Mouse (Mus musculus) MEL (cell line): ENCODE data around the gene Ephb2.

Source experiments
- CHD1 ChIP-seq: IDR thresholded peaks from 2 replicates; pipeline ENCODE4 v1.6.1; 2012; ENCODE audit warnings: low read depth, mild to moderate bottlenecking, inconsistent platforms, low read length, improper control_type of control experiment
- CTCF ChIP-seq, 3 experiments: IDR thresholded peaks in 2 of 3; conservative IDR thresholded peaks in 1 of 3; 2 replicates each; pipeline ENCODE4 v1.5.1; 2011 to 2012; ENCODE audit warnings: low read length in 3 of 3, low read depth in 2 of 3, mild to moderate bottlenecking in 2 of 3, improper control_type of control experiment in 1 of 3, inconsistent platforms in 1 of 3, mixed read lengths in 1 of 3, moderate library complexity in 1 of 3; ENCODE audit not compliant: control insufficient read depth in 1 of 3, insufficient read depth in 1 of 3, poor library complexity in 1 of 3, severe bottlenecking in 1 of 3
- GATA1 ChIP-seq: IDR thresholded peaks from 2 replicates; pipeline ENCODE4 v1.6.1; 2011; ENCODE audit warnings: low read depth, low read length, improper control_type of control experiment
- MAZ ChIP-seq: IDR thresholded peaks from 2 replicates; pipeline ENCODE4 v1.6.1; 2012; ENCODE audit warnings: low read depth, mild to moderate bottlenecking, inconsistent platforms, low read length, improper control_type of control experiment
- MXI1 ChIP-seq: IDR thresholded peaks from 2 replicates; pipeline ENCODE4 v1.6.1; 2011; ENCODE audit warnings: mild to moderate bottlenecking, low read depth, low read length, improper control_type of control experiment
- MYC ChIP-seq: IDR thresholded peaks from 2 replicates; pipeline ENCODE4 v1.6.1; 2011; ENCODE audit warnings: low read depth, mild to moderate bottlenecking, low read length, improper control_type of control experiment, moderate library complexity
- NRF1 ChIP-seq: IDR thresholded peaks from 2 replicates; pipeline ENCODE4 v1.6.1; 2014; ENCODE audit warnings: low read depth, mild to moderate bottlenecking, inconsistent platforms, low read length, improper control_type of control experiment, moderate library complexity; ENCODE audit not compliant: poor library complexity, insufficient read depth, severe bottlenecking
- POLR2A ChIP-seq, 2 experiments: IDR thresholded peaks; 2 replicates each; pipeline ENCODE4 v1.6.1; 2011 to 2012; ENCODE audit warnings: low read length in 2 of 2, mild to moderate bottlenecking in 2 of 2, control low read depth in 1 of 2, improper control_type of control experiment in 1 of 2, low read depth in 1 of 2, moderate library complexity in 1 of 2; ENCODE audit not compliant: control insufficient read depth in 1 of 2, insufficient read depth in 1 of 2, poor library complexity in 1 of 2
- POLR2AphosphoS2 ChIP-seq: IDR thresholded peaks from 2 replicates; pipeline ENCODE4 v1.6.1; 2011; ENCODE audit warnings: low read length, improper control_type of control experiment
- TBP ChIP-seq: IDR thresholded peaks from 2 replicates; pipeline ENCODE4 v1.8.0; 2011; ENCODE audit warnings: low read depth, low read length, improper control_type of control experiment
- USF2 ChIP-seq, 2 experiments: IDR thresholded peaks; 2 replicates each; pipeline ENCODE4 v1.6.1; 2011 to 2012; ENCODE audit warnings: improper control_type of control experiment in 2 of 2, low read length in 2 of 2, borderline replicate concordance in 1 of 2, inconsistent platforms in 1 of 2, low read depth in 1 of 2, mild to moderate bottlenecking in 1 of 2; ENCODE audit not compliant: insufficient read depth in 1 of 2
- ZNF384 ChIP-seq: IDR thresholded peaks from 2 replicates; pipeline ENCODE4 v1.6.1; 2012; ENCODE audit warnings: low read depth, mild to moderate bottlenecking, inconsistent platforms, low read length, improper control_type of control experiment

- TF ChIP-seq ZNF384 (no peak), NRF1 (no peak), MXI1 (no peak), GATA1 (no peak), CTCF (IDR thresholded peaks at IDR 0.05 in 2 of 3, conservative IDR thresholded peaks at IDR 0.05 in 1 of 3; ENCODE audit: control insufficient read depth in 1 of 3, insufficient read depth in 1 of 3, low read depth in 2 of 3, low read length in 3 of 3, poor library complexity in 1 of 3, severe bottlenecking in 1 of 3) (no peak), POLR2A (IDR thresholded peaks at IDR 0.05; ENCODE audit: control insufficient read depth in 1 of 2, insufficient read depth in 1 of 2, low read depth in 1 of 2, low read length in 2 of 2, poor library complexity in 1 of 2) (no peak), TBP (no peak), USF2 (IDR thresholded peaks at IDR 0.05; ENCODE audit: borderline replicate concordance in 1 of 2, insufficient read depth in 1 of 2, low read depth in 1 of 2, low read length in 2 of 2) (no peak), MAZ (no peak), CHD1 (no peak), MYC (no peak), POLR2AphosphoS2 (no peak)
Observed at GRCm38 (mm10) chr4:136820069-136820522, 15.7 kb downstream of the Ephb2 start.
